Mouse (Mus musculus): ENCODE results near the gene Rrp15. TPM values are rescaled to one million over a fixed set of nuclear protein-coding genes. Genes with fewer than 3 reads are reported as not detected.

Gene Rrp15
- polyA plus RNA-seq, 1 experiment = 0.16 TPM

DNA sequence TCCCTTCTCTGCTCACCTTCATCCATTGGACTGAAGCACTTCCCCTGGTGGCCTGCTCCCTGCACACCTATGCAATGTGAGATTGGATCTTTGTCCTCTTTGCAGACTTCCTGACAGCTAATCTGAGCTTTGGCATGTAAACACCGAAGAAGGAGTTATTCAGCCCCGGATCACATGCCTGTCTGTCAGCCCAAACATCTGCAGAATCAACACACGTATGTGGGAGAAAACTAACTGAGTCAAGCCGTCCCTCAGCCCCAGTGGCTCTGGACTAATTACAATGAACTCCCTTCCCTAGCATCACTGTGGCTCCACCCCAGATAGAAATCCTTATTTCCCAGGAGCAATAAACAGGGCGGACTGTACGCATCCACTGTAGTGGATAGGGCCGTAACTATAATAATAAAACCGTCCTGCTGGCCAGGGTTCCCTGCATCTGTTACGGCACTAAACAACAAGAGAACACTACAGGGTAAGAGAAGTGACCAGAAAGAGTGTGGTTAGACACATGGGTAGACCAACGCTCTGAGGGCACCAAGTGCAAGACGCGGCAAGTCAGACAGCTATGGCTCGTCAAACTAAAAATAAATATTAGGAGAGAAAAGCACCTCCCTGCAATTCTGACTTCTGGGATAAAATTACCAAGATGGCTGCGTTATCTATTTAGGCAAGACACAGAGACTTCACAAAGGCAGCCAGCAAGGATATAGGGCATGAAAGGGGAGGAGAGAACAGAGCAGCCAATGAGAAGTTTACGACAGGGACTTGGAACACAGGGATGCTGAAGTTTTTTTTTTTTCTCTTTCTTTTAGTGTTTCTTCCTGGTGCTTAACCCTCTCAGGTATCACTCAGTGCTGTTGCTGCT is 46.5 kb downstream of the Rrp15 start:
- Histone ChIP-seq H3K4me3 (replicated peaks) (no peak overlapping the region), H3K27me3 (ENCODE audit: control insufficient read depth) (peaks cover 52% of the 10 kb centered on the region), H3K4me1 (ENCODE audit: control insufficient read depth) (peaks cover 2% of the 10 kb centered on the region), H3K9me3 (ENCODE audit: control insufficient read depth, low read length) (no peaks in the 10 kb centered on the region; the same call in 1 of the 2 replicates), H3K36me3 (ENCODE audit: control insufficient read depth) (no peaks in the 10 kb centered on the region)
- TF ChIP-seq TAL1 (IDR thresholded peaks at IDR 0.05; ENCODE audit: low read length) (no peak), GATA1 (IDR thresholded peaks at IDR 0.05; ENCODE audit: low read length) (no peak)

GRCm38 (mm10) chr1:186701206-186701905 is 47.8 kb downstream of the Rrp15 start:
- Histone ChIP-seq H3K27me3 (ENCODE audit: control insufficient read depth) (peaks cover 44% of the 10 kb centered on the region), H3K9me3 (ENCODE audit: control insufficient read depth, low read length) (no peaks in the 10 kb centered on the region; the same call in 1 of the 2 replicates), H3K4me1 (ENCODE audit: control insufficient read depth) (peaks cover 2% of the 10 kb centered on the region), H3K4me3 (replicated peaks) (no peak overlapping the region), H3K36me3 (ENCODE audit: control insufficient read depth) (no peaks in the 10 kb centered on the region)
- TF ChIP-seq TAL1 (IDR thresholded peaks at IDR 0.05; ENCODE audit: low read length) (no peak), GATA1 (IDR thresholded peaks at IDR 0.05; ENCODE audit: low read length) (no peak)

- H3K4me1 ChIP-seq (ENCODE audit: control insufficient read depth) = peaks cover 2% of the 10 kb centered on the region
Measured at GRCm38 (mm10) chr1:186700496-186700895, 48.7 kb downstream of the Rrp15 start.

DNA sequence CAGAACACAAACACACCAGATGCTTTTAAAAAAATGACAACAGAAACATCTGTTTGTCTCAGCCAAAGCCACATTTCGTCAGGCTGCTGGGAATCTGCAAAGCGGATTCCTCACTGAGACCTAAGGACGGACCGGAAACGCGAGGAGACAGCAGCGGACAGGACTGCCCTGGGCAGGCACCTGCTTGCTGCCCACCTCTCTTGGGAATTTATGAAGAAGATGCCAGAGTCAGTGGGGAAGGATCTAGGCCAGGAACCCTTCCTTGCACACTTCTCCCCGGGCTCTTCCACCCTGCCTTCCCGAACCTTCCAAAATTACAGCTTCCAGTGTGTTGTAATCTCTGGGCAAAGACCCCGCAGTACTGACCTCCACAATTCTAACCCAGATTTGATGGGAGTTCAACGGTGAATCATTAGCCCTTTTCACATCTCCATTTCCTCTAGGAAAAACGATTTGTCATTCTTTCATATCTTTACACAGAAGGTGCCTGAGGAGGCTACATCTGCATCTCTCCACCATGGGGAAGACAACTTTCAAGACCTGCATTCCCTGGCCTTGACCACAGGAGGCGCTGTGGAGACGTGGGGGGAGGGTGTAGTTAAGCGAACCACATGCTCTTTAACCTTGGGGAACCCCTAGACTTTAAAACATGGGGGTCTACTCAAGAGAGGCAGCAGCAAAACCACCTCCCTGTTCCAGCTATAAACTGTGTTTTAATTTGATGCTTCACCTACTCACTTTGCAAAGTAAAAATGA is 50.4 kb downstream of the Rrp15 start:
- Histone ChIP-seq H3K4me1 (ENCODE audit: control insufficient read depth) (no peaks in the 10 kb centered on the region), H3K36me3 (ENCODE audit: control insufficient read depth) (no peaks in the 10 kb centered on the region), H3K27me3 (ENCODE audit: control insufficient read depth) (peaks cover 18% of the 10 kb centered on the region), H3K4me3 (replicated peaks) (no peak overlapping the region), H3K9me3 (ENCODE audit: control insufficient read depth, low read length) (no peaks in the 10 kb centered on the region; the same call in 1 of the 2 replicates)
- no peak for TF ChIP-seq TAL1 (IDR thresholded peaks at IDR 0.05; ENCODE audit: low read length)
- no peak for TF ChIP-seq GATA1 (IDR thresholded peaks at IDR 0.05; ENCODE audit: low read length)

More at GRCm38 (mm10) chr1:186700496-186700895, 48.7 kb downstream of the Rrp15 start:
- H3K9me3 ChIP-seq (ENCODE audit: control insufficient read depth, low read length) = no peaks in the 10 kb centered on the region; the same call in 1 of the 2 replicates
- TF ChIP-seq TAL1 (IDR thresholded peaks at IDR 0.05; ENCODE audit: low read length) = no peak
- TF ChIP-seq GATA1 (IDR thresholded peaks at IDR 0.05; ENCODE audit: low read length) = no peak
- no peak overlapping the region for H3K4me3 ChIP-seq (replicated peaks)
- H3K36me3 ChIP-seq (ENCODE audit: control insufficient read depth) = no peaks in the 10 kb centered on the region
- peaks cover 35% of the 10 kb centered on the region for H3K27me3 ChIP-seq (ENCODE audit: control insufficient read depth)

DNA sequence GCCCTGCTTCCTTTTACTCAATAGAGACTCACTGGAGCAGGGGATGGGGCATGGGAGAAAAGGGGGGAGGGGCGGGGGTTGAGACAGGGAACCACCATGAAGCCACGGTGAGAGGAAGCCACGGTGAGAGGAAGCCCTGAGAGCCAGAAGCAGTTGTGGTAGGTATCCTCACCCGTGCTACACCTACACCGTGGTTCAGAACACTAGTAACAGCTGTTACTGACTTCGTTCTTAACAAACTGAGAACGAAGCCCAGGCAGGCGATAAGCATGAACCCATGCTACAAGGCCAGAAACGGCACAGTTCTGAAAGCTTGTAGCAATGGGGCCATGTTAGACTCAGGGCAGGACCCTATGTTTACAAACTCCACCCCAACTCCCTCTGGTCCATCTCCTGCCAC is 52.9 kb downstream of the Rrp15 start:
- Histone ChIP-seq H3K9me3 (ENCODE audit: control insufficient read depth, low read length) (no peaks in the 10 kb centered on the region; the same call in 1 of the 2 replicates), H3K36me3 (ENCODE audit: control insufficient read depth) (no peaks in the 10 kb centered on the region), H3K4me1 (ENCODE audit: control insufficient read depth) (no peaks in the 10 kb centered on the region), H3K4me3 (replicated peaks) (no peak overlapping the region), H3K27me3 (ENCODE audit: control insufficient read depth) (0 out of 2 replicates have a peak, but pooled peaks cover 2% of the 10 kb centered on the region)
- TF ChIP-seq GATA1 (IDR thresholded peaks at IDR 0.05; ENCODE audit: low read length) (no peak), TAL1 (IDR thresholded peaks at IDR 0.05; ENCODE audit: low read length) (no peak)

DNA sequence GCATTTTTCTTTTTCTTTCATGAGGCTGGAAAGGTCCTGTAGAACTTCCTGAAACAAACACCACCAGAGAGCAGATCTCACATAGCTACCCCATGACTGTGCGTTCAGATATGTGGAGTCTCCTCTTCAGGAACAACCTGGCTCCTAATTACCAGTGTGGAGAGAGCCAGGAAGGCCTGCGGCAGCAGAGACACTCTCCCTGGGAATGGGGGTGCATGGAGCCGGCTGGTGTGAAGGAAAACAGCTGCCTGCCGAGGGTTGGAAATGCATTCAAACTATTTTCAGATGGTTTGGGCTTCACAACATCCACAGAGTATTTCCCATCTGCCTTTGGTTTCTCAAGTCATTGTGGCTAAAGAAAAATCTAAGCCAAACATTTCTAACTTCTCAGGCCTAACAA is 53.8 kb downstream of the Rrp15 start:
- Histone ChIP-seq H3K4me3 (replicated peaks) (no peak overlapping the region), H3K36me3 (ENCODE audit: control insufficient read depth) (no peaks in the 10 kb centered on the region), H3K4me1 (ENCODE audit: control insufficient read depth) (no peaks in the 10 kb centered on the region), H3K9me3 (ENCODE audit: control insufficient read depth, low read length) (no peaks in the 10 kb centered on the region; the same call in 1 of the 2 replicates), H3K27me3 (ENCODE audit: control insufficient read depth) (no peaks in the 10 kb centered on the region)
- TF ChIP-seq GATA1 (IDR thresholded peaks at IDR 0.05; ENCODE audit: low read length) = no peak
- no peak for TF ChIP-seq TAL1 (IDR thresholded peaks at IDR 0.05; ENCODE audit: low read length)

GRCm38 (mm10) chr1:186692370-186692769 is 56.8 kb downstream of the Rrp15 start:
- H3K4me1 ChIP-seq (ENCODE audit: control insufficient read depth) = no peaks in the 10 kb centered on the region
- H3K36me3 ChIP-seq (ENCODE audit: control insufficient read depth) = no peaks in the 10 kb centered on the region
- no peaks in the 10 kb centered on the region for H3K27me3 ChIP-seq (ENCODE audit: control insufficient read depth)
- TF ChIP-seq GATA1 (IDR thresholded peaks at IDR 0.05; ENCODE audit: low read length) = no peak
- TF ChIP-seq TAL1 (IDR thresholded peaks at IDR 0.05; ENCODE audit: low read length) = no peak
- no peak overlapping the region for H3K4me3 ChIP-seq (replicated peaks)
- no peaks in the 10 kb centered on the region for H3K9me3 ChIP-seq (ENCODE audit: control insufficient read depth, low read length)

GRCm38 (mm10) chr1:186691708-186692107 is 57.5 kb downstream of the Rrp15 start:
- H3K4me3 ChIP-seq (replicated peaks) = no peak overlapping the region
- TF ChIP-seq GATA1 (IDR thresholded peaks at IDR 0.05; ENCODE audit: low read length) (no peak), TAL1 (IDR thresholded peaks at IDR 0.05; ENCODE audit: low read length) (no peak)
- no peaks in the 10 kb centered on the region for H3K4me1 ChIP-seq (ENCODE audit: control insufficient read depth)
- no peaks in the 10 kb centered on the region for H3K36me3 ChIP-seq (ENCODE audit: control insufficient read depth)
- no peaks in the 10 kb centered on the region for H3K27me3 ChIP-seq (ENCODE audit: control insufficient read depth)
- H3K9me3 ChIP-seq (ENCODE audit: control insufficient read depth, low read length) = no peaks in the 10 kb centered on the region
